9 mouse cellular contexts compared by ENCODE assay signal in genomic region chr5:24729797-24730487, GRCm38 (mm10). TPM values are rescaled to one million over a fixed set of nuclear protein-coding genes. Genes with fewer than 3 reads are reported as not detected.
DNase-seq lines count a peak whose midpoint lies in the region; ATAC-seq lines count a peak whose summit lies in the region.
"Had no signal": no experiment of that assay in that cellular context is flagged by ENCODE, and none has a peak within 500 bp of the region (broad histone marks: within the 10 kb centered on the region; RNA-seq: fewer than 3 reads in every experiment).

No protein-coding gene starts in this region.

- DNase-seq in heart, postnatal 25 days (ENCODE audit: low spot score) = no peak
- no peak for DNase-seq in frontal cortex, postnatal 14 days (ENCODE audit: low spot score in 2 of 2)
- DNase-seq in layer of hippocampus, adult 11-12 months (ENCODE audit: low spot score) = no peak
- no peak for DNase-seq in thymus, postnatal 10 days (ENCODE audit: low spot score in 2 of 2)

- peak; percentile 9; the same call in 1 of the 2 replicates for ATAC-seq in heart, embryonic 11.5 days (replicated peaks; ENCODE audit: insufficient number of reproducible peaks, low FRiP score, low TSS enrichment)
- no peak for ATAC-seq in hindbrain, embryonic 13.5 days (ENCODE audit: low FRiP score)
- ATAC-seq in midbrain, embryonic 13.5 days = no peak

- 1% methylated on average over 49 of the region's 49 CpGs for WGBS in heart, embryonic 11.5 days (ENCODE audit: insufficient replicate concordance)
- WGBS in hindbrain, embryonic 13.5 days = 1% methylated on average over 49 of the region's 49 CpGs
- WGBS in midbrain, embryonic 13.5 days = 2% methylated on average over 49 of the region's 49 CpGs

- peaks cover 7% of the 10 kb centered on the region; the same call in 1 of the 2 replicates for H3K27me3 ChIP-seq in heart, embryonic 11.5 days (ENCODE audit: control insufficient read depth, insufficient read depth, low read length)
- H3K27me3 ChIP-seq in hindbrain, embryonic 13.5 days = peaks cover 48% of the 10 kb centered on the region
- H3K27me3 ChIP-seq in midbrain, embryonic 13.5 days = peaks cover 43% of the 10 kb centered on the region

- intact Hi-C loops in heart, postnatal 25 days (cut with DNase I) = no loop called here

- peak overlapping the region; percentile 51 for H3K4me3 ChIP-seq in heart, embryonic 11.5 days (ENCODE audit: low read depth, low read length)
- peak overlapping the region; percentile 47 for H3K4me3 ChIP-seq in brown adipose tissue, adult 24 weeks (ENCODE audit: insufficient read depth, low read depth, low read length)
- peak overlapping the region; percentile 43 for H3K4me3 ChIP-seq in hindbrain, embryonic 13.5 days
- peak overlapping the region; percentile 33 for H3K4me3 ChIP-seq in midbrain, embryonic 13.5 days (replicated peaks)
- H3K4me3 ChIP-seq: erythroblast, embryonic 14.5 days had no signal

- peaks cover 29% of the 10 kb centered on the region for H3K4me1 ChIP-seq in heart, embryonic 11.5 days (ENCODE audit: control insufficient read depth, insufficient read depth, low read length)
- H3K4me1 ChIP-seq in brown adipose tissue, adult 24 weeks (ENCODE audit: control insufficient read depth, insufficient read depth, insufficient read length, low read length) = peaks cover 5% of the 10 kb centered on the region; the same call in 1 of the 2 replicates
- peaks cover 29% of the 10 kb centered on the region for H3K4me1 ChIP-seq in hindbrain, embryonic 13.5 days (replicated peaks)
- H3K4me1 ChIP-seq in midbrain, embryonic 13.5 days (replicated peaks) = peaks cover 31% of the 10 kb centered on the region

- H3K9me3 ChIP-seq in heart, embryonic 11.5 days (replicated peaks; ENCODE audit: control insufficient read depth, low read length) = no peaks in the 10 kb centered on the region
- no peaks in the 10 kb centered on the region for H3K9me3 ChIP-seq in hindbrain, embryonic 13.5 days
- no peaks in the 10 kb centered on the region for H3K9me3 ChIP-seq in midbrain, embryonic 13.5 days

- no peaks in the 10 kb centered on the region for H3K36me3 ChIP-seq in heart, embryonic 11.5 days (ENCODE audit: control insufficient read depth, insufficient read depth, low read length)
- H3K36me3 ChIP-seq in hindbrain, embryonic 13.5 days = no peaks in the 10 kb centered on the region
- H3K36me3 ChIP-seq in midbrain, embryonic 13.5 days = no peaks in the 10 kb centered on the region

- H3K4me2 ChIP-seq in heart, embryonic 11.5 days = peak overlapping the region; percentile 87
- H3K4me2 ChIP-seq in hindbrain, embryonic 13.5 days = peak overlapping the region; percentile 58
- H3K4me2 ChIP-seq in midbrain, embryonic 13.5 days (replicated peaks) = peak overlapping the region; percentile 56

- 0 out of 2 replicates have a peak overlapping the region, but pooled peaks have one; percentile 41 for H3K27ac ChIP-seq in heart, embryonic 11.5 days (ENCODE audit: low read depth, low read length)
- H3K27ac ChIP-seq in brown adipose tissue, adult 24 weeks (replicated peaks; ENCODE audit: low read depth, low read length) = no peak overlapping the region
- no peak overlapping the region for H3K27ac ChIP-seq in hindbrain, embryonic 13.5 days
- no peak overlapping the region for H3K27ac ChIP-seq in midbrain, embryonic 13.5 days

- peak overlapping the region; percentile 75 for H3K9ac ChIP-seq in heart, embryonic 11.5 days (ENCODE audit: low read depth, low read length)
- H3K9ac ChIP-seq in hindbrain, embryonic 13.5 days = peak overlapping the region; percentile 66
- peak overlapping the region; percentile 45 for H3K9ac ChIP-seq in midbrain, embryonic 13.5 days (replicated peaks)

RNA-seq across cellular contexts. Expression of gene Wdr86, which starts 0.6 kb away (rescaled TPM):
- polyA plus RNA-seq in heart, embryonic 11.5 days (2014; fragmentation: Nextera tagmentation; extraction: Ambion mirVana) = 11.5 and 13.6 TPM in 2 replicates
- total RNA-seq in heart, postnatal 25 days (2021) = under 1 TPM; 0.44 to 0.59 TPM
- polyA plus RNA-seq in brown adipose tissue, adult 24 weeks (2012; ENCODE audit: insufficient read depth, insufficient read length, missing spikeins) = 0.59 TPM in 1 of 2 replicates, not detected in the other
- 7.0 and 8.0 TPM in 2 replicates for polyA plus RNA-seq in hindbrain, embryonic 13.5 days (2015; fragmentation: Nextera tagmentation; extraction: Ambion mirVana)
- polyA plus RNA-seq in midbrain, embryonic 13.5 days (2015; fragmentation: Nextera tagmentation; extraction: Ambion mirVana) = 3.8 and 4.9 TPM in 2 replicates
- polyA plus RNA-seq: erythroblast, embryonic 14.5 days had no signal

RNA-seq across cellular contexts. Expression of gene Crygn, which starts 27.9 kb away (rescaled TPM):
- polyA plus RNA-seq in heart, embryonic 11.5 days (2014; fragmentation: Nextera tagmentation; extraction: Ambion mirVana) = 2.8 and 3.5 TPM in 2 replicates
- total RNA-seq in heart, postnatal 25 days (2021) = not detected
- polyA plus RNA-seq in brown adipose tissue, adult 24 weeks (2012; ENCODE audit: insufficient read depth, insufficient read length, missing spikeins) = not detected in 2 replicates
- 1.0 and 2.1 TPM in 2 replicates for polyA plus RNA-seq in hindbrain, embryonic 13.5 days (2015; fragmentation: Nextera tagmentation; extraction: Ambion mirVana)
- polyA plus RNA-seq in midbrain, embryonic 13.5 days (2015; fragmentation: Nextera tagmentation; extraction: Ambion mirVana) = 0.53 TPM in 1 of 2 replicates, not detected in the other
- polyA plus RNA-seq: erythroblast, embryonic 14.5 days had no signal

RNA-seq across cellular contexts. Expression of gene Nub1, which starts 44.6 kb away (rescaled TPM):
- polyA plus RNA-seq in heart, embryonic 11.5 days (2014; fragmentation: Nextera tagmentation; extraction: Ambion mirVana) = 28.2 and 30.7 TPM in 2 replicates
- 10 to 100 TPM; 30.0 to 33.6 TPM for total RNA-seq in heart, postnatal 25 days (2021)
- polyA plus RNA-seq in brown adipose tissue, adult 24 weeks (2012; ENCODE audit: insufficient read depth, insufficient read length, missing spikeins) = 20.3 and 26.1 TPM in 2 replicates
- 45.5 and 45.6 TPM in 2 replicates for polyA plus RNA-seq in hindbrain, embryonic 13.5 days (2015; fragmentation: Nextera tagmentation; extraction: Ambion mirVana)
- 41.2 and 42.8 TPM in 2 replicates for polyA plus RNA-seq in midbrain, embryonic 13.5 days (2015; fragmentation: Nextera tagmentation; extraction: Ambion mirVana)
